Mouse (Mus musculus) adrenal gland, postnatal 10 days (tissue): ENCODE results near the gene Hils1. TPM values are rescaled to one million over a fixed set of nuclear protein-coding genes. Genes with fewer than 3 reads are reported as not detected.

ENCODE experiments used
- DNase-seq: peaks from one replicate; pipeline ENCODE4 v3.0.0; 2021; ENCODE audit warnings: mixed read lengths
- long read RNA-seq, 2 experiments: library from polyadenylated mRNA; stranded (forward); transcript quantifications; one replicate each; pipeline ENCODE4 v2.0.0; 2021
- total RNA-seq, 2 experiments: library from RNA; stranded (reverse); gene quantifications; 2 replicates each; pipeline ENCODE4 v1.2.3; 2021

The Hils1 gene
- total RNA-seq = not detected
- long read RNA-seq, experiment 1 = 0 reads
- long read RNA-seq, experiment 2 = 0 reads

- no peak for DNase-seq
These were observed at the start of gene Hils1 for GRCm38 (mm10) chr11:94967419-94967818. Gene Hils1 (plus strand): TSS chr11:94967593.

- DNase-seq = no peak
These were observed 49.7 kb upstream of the Hils1 start for GRCm38 (mm10) chr11:94917717-94918116.

- DNase-seq = no peak
These were observed 46.4 kb upstream of the Hils1 start for GRCm38 (mm10) chr11:94920996-94921401.

- no peak for DNase-seq
These were observed 42.4 kb upstream of the Hils1 start for GRCm38 (mm10) chr11:94924977-94925376.

- no peak for DNase-seq
These were observed 41.0 kb upstream of the Hils1 start for GRCm38 (mm10) chr11:94926431-94926830.

- DNase-seq = no peak
These were observed 39.6 kb upstream of the Hils1 start for GRCm38 (mm10) chr11:94927771-94928291.

GRCm38 (mm10) chr11:94928820-94929219, 38.6 kb upstream of the Hils1 start:
- peak; percentile 80 for DNase-seq

GRCm38 (mm10) chr11:94929599-94929998, 37.8 kb upstream of the Hils1 start:
- no peak for DNase-seq

GRCm38 (mm10) chr11:94930151-94930550, 37.2 kb upstream of the Hils1 start:
- no peak for DNase-seq

GRCm38 (mm10) chr11:94933584-94933983, 33.8 kb upstream of the Hils1 start:
- no peak for DNase-seq

GRCm38 (mm10) chr11:94934526-94934925, 32.9 kb upstream of the Hils1 start:
- no peak for DNase-seq

- DNase-seq = peak; percentile 57
These were observed 31.3 kb upstream of the Hils1 start, which contains the start of gene Col1a1 for GRCm38 (mm10) chr11:94936045-94936444. Gene Col1a1 (plus strand): TSS chr11:94936224.

GRCm38 (mm10) chr11:94936851-94937295, 30.5 kb upstream of the Hils1 start:
- DNase-seq = peak; percentile 91

GRCm38 (mm10) chr11:94937335-94937781, 30.0 kb upstream of the Hils1 start:
- DNase-seq = no peak

GRCm38 (mm10) chr11:94937787-94938186, 29.6 kb upstream of the Hils1 start:
- DNase-seq = no peak

- no peak for DNase-seq
These were observed 29.1 kb upstream of the Hils1 start for GRCm38 (mm10) chr11:94938296-94938695.

- peak; percentile 87 for DNase-seq
These were observed 28.1 kb upstream of the Hils1 start for GRCm38 (mm10) chr11:94939280-94939679.

- no peak for DNase-seq
These were observed 26.3 kb upstream of the Hils1 start for GRCm38 (mm10) chr11:94941121-94941520.

- no peak for DNase-seq
These were observed 25.6 kb upstream of the Hils1 start for GRCm38 (mm10) chr11:94941776-94942175.

GRCm38 (mm10) chr11:94942282-94943023, 24.9 kb upstream of the Hils1 start:
- peak; percentile 67 for DNase-seq

- no peak for DNase-seq
These were observed 24.3 kb upstream of the Hils1 start for GRCm38 (mm10) chr11:94943054-94943453.

- DNase-seq = no peak
These were observed 23.1 kb upstream of the Hils1 start for GRCm38 (mm10) chr11:94944295-94944694.

- DNase-seq = no peak
These were observed 22.2 kb upstream of the Hils1 start for GRCm38 (mm10) chr11:94945236-94945635.

- no peak for DNase-seq
These were observed 15.2 kb upstream of the Hils1 start for GRCm38 (mm10) chr11:94952169-94952568.
